Mouse (Mus musculus): ENCODE measurements at regions not wholly inside any gene's neighbourhood (a gene's known extent, or its start where the extent isn't known, plus 50 kb on each side); places are given as distances from the start of the nearest gene placed in this dataset.

GRCm38 (mm10) chr13:45165159-45165558, 86.7 kb downstream of the Gm9817 start:
- dilution Hi-C loops (cut with MboI; ENCODE audit: extremely low pct_ligation_motif_present, extremely low pct_unique_long_range_greater_than_20kb, low sequenced_read_pairs) (no loop called here), in situ Hi-C loops (cut with MboI; ENCODE audit: low pct_ligation_motif_present, low pct_unique_long_range_greater_than_20kb, low sequenced_read_pairs) (no loop called here)
- Histone ChIP-seq H3K27me3 (replicated peaks) (no peaks in the 10 kb centered on the region), H3K27ac (ENCODE audit: insufficient read depth, low read depth) (no peak overlapping the region), H3K79me2 (replicated peaks; ENCODE audit: control insufficient read depth, extremely low read depth, insufficient read depth, poor library complexity, severe bottlenecking) (no peaks in the 10 kb centered on the region), H3K4me3 (replicated peaks in 1 of 3; ENCODE audit: low read depth in 2 of 3, low read length in 2 of 3, poor library complexity in 1 of 3) (no peak overlapping the region), H3K4me2 (ENCODE audit: insufficient read depth, low read depth, poor library complexity, severe bottlenecking) (no peak overlapping the region), H3K9me3 (replicated peaks; ENCODE audit: low read length) (no peaks in the 10 kb centered on the region), H3K9ac (ENCODE audit: insufficient read depth, low read depth) (no peak overlapping the region), H3K4me1 (ENCODE audit: control insufficient read depth in 1 of 2, insufficient read depth in 2 of 2) (no peaks in the 10 kb centered on the region), H3K36me3 (replicated peaks in 1 of 2; ENCODE audit: control insufficient read depth in 1 of 2, insufficient read depth in 1 of 2, low read length in 1 of 2) (no peaks in the 10 kb centered on the region)
- TF ChIP-seq USF1 (IDR thresholded peaks at IDR 0.05; ENCODE audit: low read depth, low read length) (no peak), E2F4 (IDR thresholded peaks at IDR 0.05; ENCODE audit: insufficient replicate concordance, low read depth, low read length) (no peak), CTCF (conservative IDR thresholded peaks at IDR 0.05 in 1 of 2, IDR thresholded peaks at IDR 0.05 in 1 of 2; ENCODE audit: low read depth in 2 of 2, low read length in 2 of 2) (peak in 1 of 2 experiments; percentile 42; a peak in 2 of 4 replicates), ETS1 (conservative IDR thresholded peaks at IDR 0.05; ENCODE audit: low read depth, low read length) (no peak), SIN3A (IDR thresholded peaks at IDR 0.05; ENCODE audit: low read length) (no peak), SMC3 (IDR thresholded peaks at IDR 0.05; ENCODE audit: low read depth, low read length) (peak; percentile 51), MAX (IDR thresholded peaks at IDR 0.05; ENCODE audit: low read length) (no peak), UBTF (IDR thresholded peaks at IDR 0.05; ENCODE audit: low read depth, low read length) (no peak), RCOR1 (conservative IDR thresholded peaks at IDR 0.05; ENCODE audit: low read depth, low read length) (no peak), RAD21 (IDR thresholded peaks at IDR 0.05; ENCODE audit: low read depth, low read length) (peak; percentile 40)
- peak; percentile 6 for DNase-seq (ENCODE audit: extremely low read depth)

GRCm38 (mm10) chr13:45169716-45170115, 91.2 kb downstream of the Gm9817 start:
- no peak overlapping the region for H3K27ac ChIP-seq (ENCODE audit: insufficient read depth, low read depth)
- TF ChIP-seq ZNF384 (IDR thresholded peaks at IDR 0.05; ENCODE audit: low read depth, low read length) (no peak), RCOR1 (conservative IDR thresholded peaks at IDR 0.05; ENCODE audit: low read depth, low read length) (no peak), ZKSCAN1 (IDR thresholded peaks at IDR 0.05; ENCODE audit: borderline replicate concordance, low read depth, low read length) (no peak), HCFC1 (IDR thresholded peaks at IDR 0.05; ENCODE audit: low read depth, low read length) (no peak), JUND (conservative IDR thresholded peaks at IDR 0.05; ENCODE audit: low read depth, low read length) (no peak), TCF12 (IDR thresholded peaks at IDR 0.05; ENCODE audit: low read depth, low read length) (no peak), PAX5 (IDR thresholded peaks at IDR 0.05; ENCODE audit: low read length) (no peak), KAT2A (IDR thresholded peaks at IDR 0.05; ENCODE audit: insufficient replicate concordance, low read length) (no peak), SMC3 (IDR thresholded peaks at IDR 0.05; ENCODE audit: low read depth, low read length) (no peak), ETS1 (conservative IDR thresholded peaks at IDR 0.05; ENCODE audit: low read depth, low read length) (no peak), NELFE (IDR thresholded peaks at IDR 0.05; ENCODE audit: low read depth, low read length) (no peak), MEF2A (IDR thresholded peaks at IDR 0.05; ENCODE audit: borderline replicate concordance, low read depth, low read length) (no peak), TBP (conservative IDR thresholded peaks at IDR 0.05; ENCODE audit: low read depth, low read length) (no peak), ELF1 (IDR thresholded peaks at IDR 0.05; ENCODE audit: low read depth, low read length) (no peak), CTCF (conservative IDR thresholded peaks at IDR 0.05 in 1 of 2, IDR thresholded peaks at IDR 0.05 in 1 of 2; ENCODE audit: low read depth in 2 of 2, low read length in 2 of 2) (no peak), POLR2AphosphoS2 (IDR thresholded peaks at IDR 0.05; ENCODE audit: low read depth, low read length) (no peak), MXI1 (IDR thresholded peaks at IDR 0.05; ENCODE audit: low read depth, low read length) (no peak)
- in situ Hi-C loops (cut with MboI; ENCODE audit: low pct_ligation_motif_present, low pct_unique_long_range_greater_than_20kb, low sequenced_read_pairs) (no loop called here), dilution Hi-C loops (cut with MboI; ENCODE audit: extremely low pct_ligation_motif_present, extremely low pct_unique_long_range_greater_than_20kb, low sequenced_read_pairs) (no loop called here)
- no peak overlapping the region for H3K9ac ChIP-seq (ENCODE audit: insufficient read depth, low read depth)
- H3K27me3 ChIP-seq (replicated peaks), result no peaks in the 10 kb centered on the region
- no peaks in the 10 kb centered on the region for H3K79me2 ChIP-seq (replicated peaks; ENCODE audit: control insufficient read depth, extremely low read depth, insufficient read depth, poor library complexity, severe bottlenecking)
- H3K36me3 ChIP-seq (replicated peaks in 1 of 2; ENCODE audit: control insufficient read depth in 1 of 2, insufficient read depth in 1 of 2, low read length in 1 of 2), result no peaks in the 10 kb centered on the region
- no peaks in the 10 kb centered on the region for H3K4me1 ChIP-seq (ENCODE audit: control insufficient read depth in 1 of 2, insufficient read depth in 2 of 2)
- no peak for DNase-seq (ENCODE audit: extremely low read depth)
- H3K4me3 ChIP-seq (replicated peaks in 1 of 3; ENCODE audit: low read depth in 2 of 3, low read length in 2 of 3, poor library complexity in 1 of 3), result no peak overlapping the region
- H3K4me2 ChIP-seq (ENCODE audit: insufficient read depth, low read depth, poor library complexity, severe bottlenecking), result no peak overlapping the region
- H3K9me3 ChIP-seq (replicated peaks; ENCODE audit: low read length), result no peaks in the 10 kb centered on the region

Data from CH12.LX (cell line).